Mouse (Mus musculus) intestine, embryonic 14.5 days (tissue): ENCODE results near the gene Tbcel. TPM values are rescaled to one million over a fixed set of nuclear protein-coding genes. Genes with fewer than 3 reads are reported as not detected.

Source experiments
- ATAC-seq: fragments of 200-750 bp; cut with Nextera tagmentation; replicated peaks from 2 replicates; pipeline ENCODE4 v1.8.0; 2017; ENCODE audit warnings: low read depth, moderate number of reproducible peaks, moderate TSS enrichment, moderate library complexity; ENCODE audit not compliant: low FRiP score, low TSS enrichment
- DNase-seq: peaks from one replicate; pipeline ENCODE4 v3.0.0-alpha.2; 2018; ENCODE audit warnings: low spot score
- H3K27ac ChIP-seq: fragments of 300-500 bp; sonication (generic); 2 replicates; pipeline ENCODE4 v1.5.1; 2014; ENCODE audit warnings: low read depth, mild to moderate bottlenecking, control low read depth
- H3K27me3 ChIP-seq: fragments of 300-500 bp; sonication (generic); replicated peaks from 2 replicates; pipeline ENCODE4 v1.6.1; 2014; ENCODE audit warnings: low read length, control low read depth; ENCODE audit not compliant: control insufficient read depth, insufficient read depth
- H3K36me3 ChIP-seq: fragments of 300-500 bp; sonication (generic); 2 replicates; pipeline ENCODE4 v1.6.1; 2014; ENCODE audit warnings: low read length, control low read depth; ENCODE audit not compliant: control insufficient read depth, insufficient read depth
- H3K4me1 ChIP-seq: fragments of 300-500 bp; sonication (generic); replicated peaks from 2 replicates; pipeline ENCODE4 v1.6.1; 2014; ENCODE audit warnings: low read length, control low read depth, mixed read lengths; ENCODE audit not compliant: control insufficient read depth, insufficient read depth
- H3K4me2 ChIP-seq: fragments of 300-500 bp; sonication (generic); 2 replicates; pipeline ENCODE4 v1.6.1; 2014; ENCODE audit warnings: low read length
- H3K4me3 ChIP-seq: fragments of 300-500 bp; sonication (generic); 2 replicates; pipeline ENCODE4 v1.5.1; 2014; ENCODE audit warnings: low read depth, low read length, control low read depth, mixed read lengths
- H3K9ac ChIP-seq: fragments of 300-500 bp; sonication (generic); 2 replicates; pipeline ENCODE4 v1.6.1; 2014; ENCODE audit warnings: mild to moderate bottlenecking, low read length
- H3K9me3 ChIP-seq: fragments of 300-500 bp; sonication (generic); 2 replicates; pipeline ENCODE4 v1.6.1; 2016; ENCODE audit warnings: low read length, control low read depth; ENCODE audit not compliant: control insufficient read depth
- WGBS: fragments of 180-500 bp; shearing (Covaris S2); extraction: QIAGEN DNeasy Blood & Tissue Kit; methylation state at CpG from one replicate; pipeline ENCODE4 v1.1.7; 2014; 5-methylcytosine and 5-hydroxymethylcytosine counted together
- polyA plus RNA-seq: library from polyadenylated mRNA; unstranded; fragments of >200 nt; fragmentation: Nextera tagmentation; extraction: Ambion mirVana; gene quantifications from 2 replicates; pipeline ENCODE4 v1.2.1, GENCODE M21; 2014

Gene Tbcel
- polyA plus RNA-seq, 1 experiment from 2014 or later = 5.9 TPM

DNA sequence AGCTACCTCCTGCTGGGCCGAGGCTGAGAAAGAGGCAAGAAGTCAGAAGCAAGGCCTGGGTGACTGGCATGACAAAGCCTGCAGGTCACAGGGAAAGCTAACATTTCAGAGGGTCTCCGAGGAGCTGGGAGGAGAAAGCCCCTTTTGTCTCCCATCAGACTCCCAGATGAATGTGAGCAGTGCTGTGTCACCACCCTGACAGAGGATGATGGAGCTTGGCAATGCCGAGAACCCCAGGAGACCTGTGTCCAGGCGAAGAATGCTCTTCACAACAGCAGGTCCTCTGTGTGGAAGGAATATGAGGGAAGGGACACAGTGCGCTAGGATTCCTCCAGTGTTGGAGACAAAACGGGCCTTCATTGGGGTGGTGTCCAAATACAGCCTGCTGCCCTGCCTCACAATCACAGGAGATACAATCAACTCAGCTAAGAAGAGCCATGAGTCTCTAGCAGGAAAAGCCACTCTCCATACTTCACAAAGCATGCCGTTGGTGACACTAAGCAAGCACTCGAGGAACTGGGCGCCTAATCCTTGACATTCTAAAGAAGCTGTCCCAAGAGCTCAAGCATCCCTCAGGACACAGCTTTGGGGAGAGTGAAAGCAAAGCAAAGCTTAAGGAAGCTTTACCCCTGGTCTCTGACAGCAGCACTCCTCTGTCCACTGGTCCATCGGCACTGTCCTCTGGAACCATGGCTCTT is 80.8 kb downstream of the Tbcel start:
- H3K27me3 ChIP-seq = no peaks in the 10 kb centered on the region
- ATAC-seq = no peak
- 75% methylated on average over 10 of the region's 10 CpGs for WGBS
- H3K9me3 ChIP-seq = no peaks in the 10 kb centered on the region
- no peak for DNase-seq
- no peak overlapping the region for H3K9ac ChIP-seq
- peaks cover 19% of the 10 kb centered on the region for H3K36me3 ChIP-seq
- no peaks in the 10 kb centered on the region for H3K4me1 ChIP-seq
- H3K27ac ChIP-seq = no peak overlapping the region
- no peak overlapping the region for H3K4me2 ChIP-seq
- no peak overlapping the region for H3K4me3 ChIP-seq

DNA sequence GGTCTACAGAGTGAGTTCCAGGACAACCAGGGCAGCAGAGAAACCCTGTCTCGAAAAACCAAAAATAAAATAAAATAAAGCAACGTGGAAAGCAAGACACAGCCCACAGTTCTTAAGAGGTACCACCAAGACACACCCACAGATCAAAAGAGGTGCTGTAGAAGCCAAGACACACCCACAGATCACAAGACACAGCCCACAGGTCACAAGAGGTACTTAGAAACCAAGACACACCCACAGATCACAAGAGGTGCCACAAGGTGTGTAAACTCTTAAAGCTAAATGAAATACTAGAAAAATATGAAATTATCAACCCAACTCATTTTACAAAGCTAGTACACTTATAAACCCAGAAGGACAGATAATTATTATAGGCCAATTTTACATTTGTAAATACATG is 84.0 kb downstream of the Tbcel start:
- Histone ChIP-seq H3K4me2 (no peak overlapping the region), H3K4me1 (no peaks in the 10 kb centered on the region), H3K27ac (no peak overlapping the region), H3K4me3 (no peak overlapping the region), H3K27me3 (no peaks in the 10 kb centered on the region), H3K9ac (no peak overlapping the region), H3K36me3 (peaks cover 12% of the 10 kb centered on the region), H3K9me3 (no peaks in the 10 kb centered on the region)
- DNase-seq (no peak), ATAC-seq (no peak)
- WGBS = 76% methylated on average over 2 of the region's 2 CpGs

DNA sequence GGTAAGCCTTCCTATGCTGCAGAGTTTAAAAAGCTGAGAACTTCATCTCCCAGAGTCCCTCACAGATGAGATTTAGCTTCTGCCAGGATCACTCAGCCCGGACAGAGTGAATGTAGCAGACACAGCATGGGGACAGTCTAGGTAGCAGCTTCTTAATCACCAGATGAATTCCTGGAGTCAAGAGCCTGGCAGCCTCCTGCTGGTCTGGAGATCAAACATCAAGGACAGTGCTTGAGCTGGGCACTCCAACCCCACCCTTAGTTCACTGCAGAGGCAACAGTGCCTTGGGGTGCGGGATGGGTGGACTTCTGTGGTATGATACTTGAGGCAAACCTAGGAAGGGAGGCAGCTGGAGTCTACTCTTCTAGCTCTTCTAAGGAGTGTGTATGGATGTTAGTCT is 87.9 kb downstream of the Tbcel start:
- Histone ChIP-seq H3K36me3 (peaks cover 11% of the 10 kb centered on the region), H3K4me2 (no peak overlapping the region)

DNA sequence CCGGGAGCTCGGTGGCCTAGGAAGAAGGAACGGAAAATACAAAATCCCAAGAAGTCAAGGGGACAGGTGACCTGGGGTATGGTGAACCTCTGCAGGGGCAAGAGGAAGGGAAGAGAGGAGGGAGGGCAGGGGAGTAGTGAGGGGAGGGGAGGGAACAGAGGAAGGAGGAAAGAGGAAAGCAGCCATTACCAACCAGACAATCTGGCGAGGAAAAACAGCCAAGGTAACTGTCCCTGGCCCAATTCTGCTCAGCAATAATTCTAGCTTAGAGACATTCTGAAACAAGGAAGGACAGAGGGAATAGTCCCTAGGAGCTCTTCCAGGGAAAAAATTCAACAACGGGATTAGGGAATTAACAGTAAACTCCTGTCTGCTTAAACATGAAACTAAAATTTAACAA is 88.8 kb downstream of the Tbcel start:
- no peaks in the 10 kb centered on the region for H3K4me1 ChIP-seq
- H3K9me3 ChIP-seq = no peaks in the 10 kb centered on the region
- H3K4me2 ChIP-seq = no peak overlapping the region
- ATAC-seq = no peak
- H3K9ac ChIP-seq = no peak overlapping the region
- peaks cover 17% of the 10 kb centered on the region for H3K36me3 ChIP-seq
- no peak for DNase-seq
- H3K4me3 ChIP-seq = no peak overlapping the region
- H3K27ac ChIP-seq = no peak overlapping the region
- 94% methylated on average over 5 of the region's 5 CpGs for WGBS
- H3K27me3 ChIP-seq = no peaks in the 10 kb centered on the region

More for the DNA sequence above, 87.9 kb downstream of the Tbcel start:
- 73% methylated on average over 2 of the region's 2 CpGs for WGBS
- DNase-seq (no peak), ATAC-seq (no peak)
- Histone ChIP-seq H3K4me1 (no peaks in the 10 kb centered on the region), H3K27ac (no peak overlapping the region), H3K27me3 (no peaks in the 10 kb centered on the region), H3K9me3 (no peaks in the 10 kb centered on the region), H3K9ac (no peak overlapping the region), H3K4me3 (no peak overlapping the region)

DNA sequence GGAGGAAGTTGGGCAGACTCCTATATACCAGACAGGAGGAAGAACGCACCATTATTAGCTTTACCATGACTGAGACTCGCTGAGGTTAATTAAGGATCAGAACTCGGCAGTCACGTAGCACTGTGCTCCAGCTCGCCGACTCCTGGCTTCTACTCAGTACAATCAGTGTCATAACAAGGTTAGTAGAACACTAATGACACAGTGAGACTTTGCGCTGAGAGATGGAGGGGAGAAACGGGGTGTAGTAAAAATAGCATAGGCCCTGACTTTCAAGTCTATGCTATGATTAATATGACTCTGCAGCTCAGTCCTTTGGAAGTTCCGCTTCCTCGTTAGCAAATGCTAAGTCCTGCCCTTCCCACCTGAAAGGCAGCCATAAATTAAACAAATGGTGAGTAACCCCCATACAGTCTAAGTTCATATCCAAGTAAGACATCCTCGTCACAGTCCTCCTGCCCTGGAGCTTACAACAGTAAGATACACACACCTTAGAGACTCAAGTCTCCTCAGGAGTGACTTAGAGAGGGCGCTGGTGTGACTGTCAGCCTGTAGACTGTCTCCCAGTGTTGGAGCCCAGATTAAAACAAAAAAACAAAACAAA is 90.2 kb downstream of the Tbcel start:
- no peak overlapping the region for H3K27ac ChIP-seq
- DNase-seq = no peak
- no peaks in the 10 kb centered on the region for H3K27me3 ChIP-seq
- H3K4me2 ChIP-seq = no peak overlapping the region
- no peak overlapping the region for H3K4me3 ChIP-seq
- H3K9ac ChIP-seq = no peak overlapping the region
- ATAC-seq = no peak
- 82% methylated on average over 12 of the region's 12 CpGs for WGBS
- no peaks in the 10 kb centered on the region for H3K9me3 ChIP-seq
- no peaks in the 10 kb centered on the region for H3K4me1 ChIP-seq
- H3K36me3 ChIP-seq = peaks cover 18% of the 10 kb centered on the region

DNA sequence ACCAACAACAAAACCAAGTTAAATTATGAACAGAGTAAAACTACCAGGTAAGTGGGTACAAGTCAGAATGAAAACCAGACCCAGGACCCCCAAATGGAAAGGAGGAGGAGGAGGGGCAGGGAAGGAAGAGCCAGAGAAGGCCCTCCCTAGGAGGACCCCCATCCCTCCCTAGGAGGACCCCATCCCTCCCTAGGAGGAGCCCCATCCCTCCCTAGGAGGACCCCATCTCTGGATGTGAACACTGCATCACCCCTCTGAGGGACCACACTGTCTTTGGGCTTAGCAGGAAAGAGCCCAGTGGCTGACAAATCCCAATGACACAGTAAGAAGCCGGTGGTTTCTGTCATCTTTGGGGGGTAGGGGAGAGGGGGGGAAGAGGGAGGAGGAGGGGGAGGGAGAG is 92.4 kb downstream of the Tbcel start:
- Histone ChIP-seq H3K27ac (no peak overlapping the region), H3K9me3 (no peaks in the 10 kb centered on the region), H3K36me3 (peaks cover 9% of the 10 kb centered on the region; the same call in 1 of the 2 replicates), H3K9ac (no peak overlapping the region), H3K4me2 (no peak overlapping the region), H3K4me1 (no peaks in the 10 kb centered on the region), H3K4me3 (no peak overlapping the region), H3K27me3 (no peaks in the 10 kb centered on the region)
- no peak for DNase-seq
- 36% methylated on average over 1 of the region's 1 CpGs for WGBS
- ATAC-seq = no peak

DNA sequence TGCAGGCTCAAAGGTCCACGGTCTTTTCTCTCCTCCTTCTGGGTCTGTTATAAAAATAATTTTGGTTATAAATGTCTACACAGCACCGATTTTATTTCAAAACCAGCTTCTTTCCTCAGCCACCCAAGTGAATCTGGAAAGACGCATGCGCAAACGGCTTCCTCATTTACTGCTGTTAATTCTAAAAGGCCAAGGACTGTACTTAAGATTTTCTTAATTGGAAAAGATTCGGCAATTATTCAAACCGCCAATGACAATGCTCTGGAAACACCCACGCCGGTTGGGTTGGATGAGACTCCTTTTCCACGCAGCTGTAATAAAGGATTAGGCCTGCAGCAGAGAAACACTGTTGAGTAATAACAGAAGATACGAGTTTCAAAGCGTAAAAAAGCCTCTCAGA is 94.3 kb downstream of the Tbcel start:
- Histone ChIP-seq H3K4me1 (no peaks in the 10 kb centered on the region), H3K4me2 (no peak overlapping the region), H3K9me3 (no peaks in the 10 kb centered on the region), H3K27me3 (no peaks in the 10 kb centered on the region), H3K36me3 (peaks cover 9% of the 10 kb centered on the region; the same call in 1 of the 2 replicates), H3K27ac (no peak overlapping the region), H3K9ac (no peak overlapping the region), H3K4me3 (no peak overlapping the region)
- DNase-seq (no peak), ATAC-seq (no peak)
- WGBS = 84% methylated on average over 12 of the region's 12 CpGs

DNA sequence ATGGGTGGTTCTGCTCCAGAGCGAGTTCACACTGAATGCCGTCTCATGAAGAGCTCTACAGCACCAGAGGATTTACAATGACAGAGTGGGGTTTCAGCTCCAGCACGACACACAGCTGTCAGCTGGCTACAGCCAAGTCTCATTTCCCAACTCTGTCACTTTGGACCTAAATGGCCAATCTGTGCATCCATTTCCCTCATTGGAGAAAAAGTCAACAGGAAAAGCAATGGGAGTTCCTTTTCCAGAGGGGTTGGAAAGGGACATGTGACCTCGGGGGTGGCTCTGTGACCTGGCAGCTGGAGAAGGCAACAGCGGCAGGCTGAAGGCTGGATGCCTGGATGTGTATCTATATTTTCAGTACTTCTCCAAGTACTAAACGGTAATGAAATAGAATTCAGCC is 96.3 kb downstream of the Tbcel start:
- no peak for DNase-seq
- Histone ChIP-seq H3K9me3 (no peaks in the 10 kb centered on the region), H3K4me3 (no peak overlapping the region), H3K9ac (no peak overlapping the region), H3K4me2 (no peak overlapping the region), H3K36me3 (peaks cover 9% of the 10 kb centered on the region; the same call in 1 of the 2 replicates), H3K4me1 (no peaks in the 10 kb centered on the region), H3K27me3 (no peaks in the 10 kb centered on the region), H3K27ac (no peak overlapping the region)
- no peak for ATAC-seq
- 88% methylated on average over 6 of the region's 6 CpGs for WGBS

DNA sequence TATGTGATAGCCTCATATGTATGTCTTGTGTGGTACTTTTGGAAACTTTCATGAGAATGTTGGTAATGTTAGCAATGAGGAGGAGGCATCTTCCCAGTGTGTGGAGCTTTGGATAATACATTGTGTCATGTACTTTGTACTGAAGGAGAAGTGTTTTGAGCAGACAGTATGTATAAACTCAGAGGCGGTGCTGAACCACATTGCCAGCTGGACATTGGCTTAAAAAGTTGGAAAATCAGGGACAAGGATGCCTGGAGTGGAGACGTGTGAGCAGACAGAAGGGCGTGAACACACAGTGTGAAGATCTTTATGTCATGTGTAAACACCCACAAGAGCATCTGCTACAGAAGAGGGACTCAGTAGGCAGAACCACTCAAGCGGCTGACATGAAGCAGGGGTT is 101.9 kb downstream of the Tbcel start:
- WGBS = 69% methylated on average over 4 of the region's 4 CpGs
- Histone ChIP-seq H3K27ac (no peak overlapping the region), H3K9ac (no peak overlapping the region), H3K4me2 (no peak overlapping the region), H3K27me3 (no peaks in the 10 kb centered on the region), H3K4me3 (no peak overlapping the region), H3K4me1 (no peaks in the 10 kb centered on the region), H3K36me3 (no peaks in the 10 kb centered on the region), H3K9me3 (no peaks in the 10 kb centered on the region)
- DNase-seq (no peak), ATAC-seq (no peak)
